Mouse (Mus musculus) MEL (cell line): Measurements from ENCODE around the gene Ski. TPM values are rescaled to one million over a fixed set of nuclear protein-coding genes. Genes with fewer than 3 reads are reported as not detected.

Source experiments
- DNase-seq: peaks from one replicate; pipeline ENCODE4 v3.0.0; 2011; ENCODE audit warnings: low read depth, low spot score
- H3K27ac ChIP-seq: 2 replicates; pipeline ENCODE4 v1.5.1; 2012; ENCODE audit warnings: low read depth, mild to moderate bottlenecking, control low read depth, low read length, moderate library complexity; ENCODE audit not compliant: control insufficient read depth
- H3K27me3 ChIP-seq, 2 experiments: fragments of 150-350 bp in 1 of 2; sonication (generic) in 1 of 2; 2 replicates each; pipeline ENCODE4 v1.6.1; 2012; ENCODE audit warnings: low read length in 2 of 2, mild to moderate bottlenecking in 2 of 2, improper control_type of control experiment in 1 of 2, moderate library complexity in 1 of 2; ENCODE audit not compliant: insufficient read depth in 2 of 2, control insufficient read depth in 1 of 2
- H3K36me3 ChIP-seq, 2 experiments: 2 replicates each; pipeline ENCODE4 v1.6.1; 2012 to 2014; ENCODE audit warnings: low read length in 2 of 2, improper control_type of control experiment in 1 of 2, inconsistent platforms in 1 of 2, mild to moderate bottlenecking in 1 of 2; ENCODE audit not compliant: insufficient read depth in 2 of 2, control insufficient read depth in 1 of 2
- H3K4me1 ChIP-seq, 2 experiments: fragments of 150-350 bp in 1 of 2; sonication (generic) in 1 of 2; 2 replicates each; pipeline ENCODE4 v1.6.1; 2012; ENCODE audit warnings: low read length in 2 of 2, improper control_type of control experiment in 1 of 2, mild to moderate bottlenecking in 1 of 2; ENCODE audit not compliant: insufficient read depth in 2 of 2, control insufficient read depth in 1 of 2
- H3K4me3 ChIP-seq, 2 experiments: fragments of 150-350 bp in 1 of 2; sonication (generic) in 1 of 2; 2 replicates each; pipeline ENCODE4 v1.5.1; 2012; ENCODE audit warnings: low read depth in 2 of 2, low read length in 2 of 2, mild to moderate bottlenecking in 2 of 2, moderate library complexity in 2 of 2, control low read depth in 1 of 2, improper control_type of control experiment in 1 of 2; ENCODE audit not compliant: control insufficient read depth in 1 of 2, insufficient read depth in 1 of 2
- H3K79me2 ChIP-seq: 2 replicates; pipeline ENCODE4 v1.6.1; 2012; ENCODE audit warnings: mild to moderate bottlenecking, low read length, moderate library complexity; ENCODE audit not compliant: control insufficient read depth, poor library complexity, insufficient read depth
- H3K9ac ChIP-seq: 2 replicates; pipeline ENCODE4 v1.6.1; 2012; ENCODE audit warnings: low read depth, mild to moderate bottlenecking, control low read depth, low read length, moderate library complexity; ENCODE audit not compliant: control insufficient read depth, poor library complexity, severe bottlenecking
- H3K9me3 ChIP-seq: fragments of 150-350 bp; sonication (generic); replicated peaks from 2 replicates; pipeline ENCODE4 v1.6.1; 2012; ENCODE audit warnings: mild to moderate bottlenecking, low read length, improper control_type of control experiment, moderate library complexity; ENCODE audit not compliant: insufficient read depth
- BHLHE40 ChIP-seq: IDR thresholded peaks from 2 replicates; pipeline ENCODE4 v1.6.1; 2012; ENCODE audit warnings: low read depth, mild to moderate bottlenecking, inconsistent platforms, low read length, improper control_type of control experiment, borderline replicate concordance
- CHD1 ChIP-seq: IDR thresholded peaks from 2 replicates; pipeline ENCODE4 v1.6.1; 2012; ENCODE audit warnings: low read depth, mild to moderate bottlenecking, inconsistent platforms, low read length, improper control_type of control experiment
- CHD2 ChIP-seq: IDR thresholded peaks from 2 replicates; pipeline ENCODE4 v1.6.1; 2011; ENCODE audit warnings: low read length, improper control_type of control experiment
- CTCF ChIP-seq, 3 experiments: IDR thresholded peaks in 2 of 3; conservative IDR thresholded peaks in 1 of 3; 2 replicates each; pipeline ENCODE4 v1.5.1; 2011 to 2012; ENCODE audit warnings: low read length in 3 of 3, low read depth in 2 of 3, mild to moderate bottlenecking in 2 of 3, improper control_type of control experiment in 1 of 3, inconsistent platforms in 1 of 3, mixed read lengths in 1 of 3, moderate library complexity in 1 of 3; ENCODE audit not compliant: control insufficient read depth in 1 of 3, insufficient read depth in 1 of 3, poor library complexity in 1 of 3, severe bottlenecking in 1 of 3
- E2F4 ChIP-seq: IDR thresholded peaks from 2 replicates; pipeline ENCODE4 v1.6.1; 2011; ENCODE audit warnings: low read depth, low read length, improper control_type of control experiment, borderline replicate concordance
- EP300 ChIP-seq, 2 experiments: IDR thresholded peaks; 2 replicates each; pipeline ENCODE4 v1.6.1; 2011; ENCODE audit warnings: improper control_type of control experiment in 2 of 2, low read length in 2 of 2, low read depth in 1 of 2, mild to moderate bottlenecking in 1 of 2
- ETS1 ChIP-seq: IDR thresholded peaks from 2 replicates; pipeline ENCODE4 v1.6.1; 2012; ENCODE audit warnings: low read depth, mild to moderate bottlenecking, inconsistent platforms, low read length, improper control_type of control experiment, moderate library complexity
- GABPA ChIP-seq: IDR thresholded peaks from 2 replicates; pipeline ENCODE4 v1.6.1; 2012; ENCODE audit warnings: low read depth, mild to moderate bottlenecking, inconsistent platforms, low read length, improper control_type of control experiment, moderate library complexity
- GATA1 ChIP-seq: IDR thresholded peaks from 2 replicates; pipeline ENCODE4 v1.6.1; 2011; ENCODE audit warnings: low read depth, low read length, improper control_type of control experiment
- HCFC1 ChIP-seq: IDR thresholded peaks from 2 replicates; pipeline ENCODE4 v1.6.1; 2012; ENCODE audit warnings: low read depth, mild to moderate bottlenecking, inconsistent platforms, low read length, improper control_type of control experiment, moderate library complexity
- JUND ChIP-seq: IDR thresholded peaks from 2 replicates; pipeline ENCODE4 v1.6.1; 2011; ENCODE audit warnings: low read depth, mild to moderate bottlenecking, improper control_type of control experiment, low read length
- MAX ChIP-seq: IDR thresholded peaks from 2 replicates; pipeline ENCODE4 v1.6.1; 2011; ENCODE audit warnings: low read length, improper control_type of control experiment
- MXI1 ChIP-seq: IDR thresholded peaks from 2 replicates; pipeline ENCODE4 v1.6.1; 2011; ENCODE audit warnings: mild to moderate bottlenecking, low read depth, low read length, improper control_type of control experiment
- MYC ChIP-seq: IDR thresholded peaks from 2 replicates; pipeline ENCODE4 v1.6.1; 2011; ENCODE audit warnings: low read depth, mild to moderate bottlenecking, low read length, improper control_type of control experiment, moderate library complexity
- NELFE ChIP-seq: IDR thresholded peaks from 2 replicates; pipeline ENCODE4 v1.6.1; 2011; ENCODE audit warnings: low read depth, low read length, improper control_type of control experiment
- POLR2A ChIP-seq, 2 experiments: IDR thresholded peaks; 2 replicates each; pipeline ENCODE4 v1.6.1; 2011 to 2012; ENCODE audit warnings: low read length in 2 of 2, mild to moderate bottlenecking in 2 of 2, control low read depth in 1 of 2, improper control_type of control experiment in 1 of 2, low read depth in 1 of 2, moderate library complexity in 1 of 2; ENCODE audit not compliant: control insufficient read depth in 1 of 2, insufficient read depth in 1 of 2, poor library complexity in 1 of 2
- POLR2AphosphoS5 ChIP-seq: IDR thresholded peaks from 2 replicates; pipeline ENCODE4 v1.6.1; 2012; ENCODE audit warnings: low read depth, borderline replicate concordance, mild to moderate bottlenecking, inconsistent platforms, low read length, moderate library complexity, mixed read lengths
- RAD21 ChIP-seq: IDR thresholded peaks from 2 replicates; pipeline ENCODE4 v1.6.1; 2011; ENCODE audit warnings: mild to moderate bottlenecking, low read depth, low read length, improper control_type of control experiment
- RCOR1 ChIP-seq: IDR thresholded peaks from 2 replicates; pipeline ENCODE4 v1.6.1; 2012; ENCODE audit warnings: low read depth, mild to moderate bottlenecking, inconsistent platforms, low read length, improper control_type of control experiment
- SMC3 ChIP-seq: IDR thresholded peaks from 2 replicates; pipeline ENCODE4 v1.6.1; 2011; ENCODE audit warnings: low read depth, low read length, improper control_type of control experiment
- TAL1 ChIP-seq: IDR thresholded peaks from 2 replicates; pipeline ENCODE4 v1.6.1; 2012; ENCODE audit warnings: mild to moderate bottlenecking, inconsistent platforms, low read length, moderate library complexity, mixed read lengths
- TBP ChIP-seq: IDR thresholded peaks from 2 replicates; pipeline ENCODE4 v1.8.0; 2011; ENCODE audit warnings: low read depth, low read length, improper control_type of control experiment
- TCF12 ChIP-seq: IDR thresholded peaks from 2 replicates; pipeline ENCODE4 v1.6.1; 2014; ENCODE audit warnings: low read depth, mild to moderate bottlenecking, inconsistent platforms, low read length, improper control_type of control experiment, moderate library complexity
- UBTF ChIP-seq: IDR thresholded peaks from 2 replicates; pipeline ENCODE4 v1.6.1; 2012; ENCODE audit warnings: low read depth, mild to moderate bottlenecking, inconsistent platforms, low read length, improper control_type of control experiment, moderate library complexity, borderline replicate concordance; ENCODE audit not compliant: insufficient read depth
- USF1 ChIP-seq: IDR thresholded peaks from 2 replicates; pipeline ENCODE4 v1.6.1; 2014; ENCODE audit warnings: low read depth, mild to moderate bottlenecking, inconsistent platforms, low read length, improper control_type of control experiment, moderate library complexity
- USF2 ChIP-seq, 2 experiments: IDR thresholded peaks; 2 replicates each; pipeline ENCODE4 v1.6.1; 2011 to 2012; ENCODE audit warnings: improper control_type of control experiment in 2 of 2, low read length in 2 of 2, borderline replicate concordance in 1 of 2, inconsistent platforms in 1 of 2, low read depth in 1 of 2, mild to moderate bottlenecking in 1 of 2; ENCODE audit not compliant: insufficient read depth in 1 of 2
- ZMIZ1 ChIP-seq: IDR thresholded peaks from 2 replicates; pipeline ENCODE4 v1.6.1; 2012; ENCODE audit warnings: low read depth, mild to moderate bottlenecking, inconsistent platforms, low read length, improper control_type of control experiment, moderate library complexity
- ZNF384 ChIP-seq: IDR thresholded peaks from 2 replicates; pipeline ENCODE4 v1.6.1; 2012; ENCODE audit warnings: low read depth, mild to moderate bottlenecking, inconsistent platforms, low read length, improper control_type of control experiment
- polyA plus RNA-seq, 2 experiments: library from polyadenylated mRNA; stranded (reverse) in 1 of 2; unstranded in 1 of 2; fragments of >175 nt in 1 of 2; fragments of >200 nt in 1 of 2; gene quantifications; 2 replicates each; pipeline versions ENCODE4 v1.2.1 to v1.2.4; 2012; ENCODE audit warnings: low replicate concordance in 2 of 2, low read depth in 1 of 2; ENCODE audit not compliant: insufficient read length in 2 of 2, insufficient read depth in 1 of 2, missing spikeins in 1 of 2
- total RNA-seq: library from RNA; depleted of rRNA; stranded (reverse); fragments of 300-350 nt; gene quantifications from 2 replicates; pipeline ENCODE4 v1.2.3, GENCODE M21; 2012

Ski gene
- total and polyA plus RNA-seq, 3 experiments = 6.9 to 16.1 TPM; not detected in 1

- TF ChIP-seq POLR2AphosphoS5 = no peak
- no peak for TF ChIP-seq RAD21
- no peak for TF ChIP-seq CHD1
- TF ChIP-seq USF2 (IDR thresholded peaks at IDR 0.05; ENCODE audit: borderline replicate concordance in 1 of 2, insufficient read depth in 1 of 2, low read depth in 1 of 2, low read length in 2 of 2) = no peak
- no peak for TF ChIP-seq MAX
- TF ChIP-seq TBP = no peak
- TF ChIP-seq MXI1 = no peak
- TF ChIP-seq HCFC1 = no peak
- TF ChIP-seq ZMIZ1 = no peak
- TF ChIP-seq GABPA = no peak
- no peak for TF ChIP-seq ETS1
- no peak for TF ChIP-seq GATA1
- no peak for TF ChIP-seq EP300 (IDR thresholded peaks at IDR 0.05; ENCODE audit: low read depth in 1 of 2, low read length in 2 of 2)
- TF ChIP-seq USF1 = no peak
- TF ChIP-seq POLR2A (IDR thresholded peaks at IDR 0.05; ENCODE audit: control insufficient read depth in 1 of 2, insufficient read depth in 1 of 2, low read depth in 1 of 2, low read length in 2 of 2, poor library complexity in 1 of 2) = no peak
- no peak for TF ChIP-seq E2F4
- Histone ChIP-seq H3K9me3 (no peaks in the 10 kb centered on the region), H3K36me3 (no peaks in the 10 kb centered on the region), H3K4me1 (no peaks in the 10 kb centered on the region), H3K27ac (no peak overlapping the region), H3K79me2 (peaks cover 9% of the 10 kb centered on the region; the same call in 1 of the 2 replicates), H3K9ac (no peak overlapping the region), H3K27me3 (no peaks in the 10 kb centered on the region), H3K4me3 (no peak overlapping the region)
- DNase-seq = no peak
These were observed 14.6 kb downstream of the Ski start for GRCm38 (mm10) chr4:155207841-155208240.

DNA sequence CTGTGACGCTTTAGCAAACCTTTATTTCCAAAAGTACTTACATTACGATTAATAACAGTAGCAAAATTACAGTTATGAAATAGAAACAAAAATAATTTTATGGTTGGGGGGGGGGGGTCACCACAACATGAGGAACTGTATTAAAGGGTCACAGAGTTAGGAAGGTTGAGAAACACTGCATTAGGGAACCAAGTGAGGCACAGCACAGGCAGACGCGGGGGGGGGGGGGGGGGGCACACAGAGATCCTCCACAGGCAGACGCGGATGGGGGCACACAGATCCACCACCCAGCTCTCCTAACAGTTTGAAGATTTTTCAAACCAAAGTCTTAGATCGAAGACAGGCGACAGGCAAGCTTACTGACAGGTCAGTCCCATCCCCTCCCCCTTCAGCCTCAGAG lies 15.9 kb downstream of the Ski start:
- no peak for TF ChIP-seq CHD1
- no peak for TF ChIP-seq CTCF (IDR thresholded peaks at IDR 0.05 in 2 of 3, conservative IDR thresholded peaks at IDR 0.05 in 1 of 3; ENCODE audit: control insufficient read depth in 1 of 3, insufficient read depth in 1 of 3, low read depth in 2 of 3, low read length in 3 of 3, poor library complexity in 1 of 3, severe bottlenecking in 1 of 3)
- no peak for TF ChIP-seq MXI1
- TF ChIP-seq UBTF = no peak
- no peak for TF ChIP-seq RCOR1
- TF ChIP-seq NELFE = no peak
- no peak for TF ChIP-seq CHD2
- TF ChIP-seq RAD21 = no peak
- no peak for TF ChIP-seq JUND
- TF ChIP-seq BHLHE40 = no peak
- TF ChIP-seq E2F4 = no peak
- TF ChIP-seq SMC3 = no peak
- TF ChIP-seq ZNF384 = no peak
- no peak for TF ChIP-seq MYC
- no peak for TF ChIP-seq MAX
- TF ChIP-seq TAL1 = no peak
- TF ChIP-seq TCF12 = no peak
- no peak for TF ChIP-seq ETS1
- TF ChIP-seq HCFC1 = no peak
- TF ChIP-seq GABPA = no peak
- TF ChIP-seq, all 39 proteins: peak for 0
- no peak overlapping the region for H3K4me3 ChIP-seq
- peaks cover 9% of the 10 kb centered on the region; the same call in 1 of the 2 replicates for H3K79me2 ChIP-seq
- no peaks in the 10 kb centered on the region for H3K4me1 ChIP-seq
- no peak overlapping the region for H3K27ac ChIP-seq
- no peaks in the 10 kb centered on the region for H3K27me3 ChIP-seq
- H3K9me3 ChIP-seq = no peaks in the 10 kb centered on the region
- H3K9ac ChIP-seq = no peak overlapping the region
- no peak for DNase-seq
- H3K36me3 ChIP-seq = no peaks in the 10 kb centered on the region
